Mouse (Mus musculus): ENCODE measurements around the gene Tyms. TPM values are rescaled to one million over a fixed set of nuclear protein-coding genes. Genes with fewer than 3 reads are reported as not detected.

The Tyms gene
- polyA plus RNA-seq (2014; fragmentation: Nextera tagmentation; extraction: Ambion mirVana), result 229 and 235 TPM in 2 replicates

- Histone ChIP-seq H3K4me3 (ENCODE audit: low read depth, low read length) (peak within 1 kb of the TSS; percentile 63), H3K27ac (ENCODE audit: low read depth, low read length) (peak within 1 kb of the TSS; percentile 43), H3K36me3 (ENCODE audit: control insufficient read depth, insufficient read depth, low read length) (no peaks in the 10 kb centered on the region), H3K4me1 (replicated peaks; ENCODE audit: control insufficient read depth, insufficient read depth, low read length) (no peaks in the 10 kb centered on the region), H3K27me3 (ENCODE audit: control insufficient read depth, insufficient read depth, low read length) (no peaks in the 10 kb centered on the region), H3K9ac (ENCODE audit: low read depth, low read length) (peak within 1 kb of the TSS; percentile 87), H3K4me2 (replicated peaks; ENCODE audit: low read depth, low read length) (peak within 1 kb of the TSS; percentile 77), H3K9me3 (ENCODE audit: control insufficient read depth, low read length) (no peaks in the 10 kb centered on the region)
- peak; percentile 90 for ATAC-seq (ENCODE audit: low FRiP score)
- under 1% methylated on average over 45 of the region's 45 CpGs for WGBS
- peak; percentile 89 for DNase-seq (ENCODE audit: low spot score)
Measured at GRCm38 (mm10) chr5:30072825-30073821, at the start of gene Tyms. Gene Tyms, minus strand, starts transcription at chr5:30073617.

GRCm38 (mm10) chr5:30122481-30122880, 49.1 kb upstream of the Tyms start:
- no peaks in the 10 kb centered on the region for H3K27me3 ChIP-seq (ENCODE audit: control insufficient read depth, insufficient read depth, low read length)
- H3K27ac ChIP-seq (ENCODE audit: low read depth, low read length), result no peak overlapping the region
- H3K4me3 ChIP-seq (ENCODE audit: low read depth, low read length), result no peak overlapping the region
- no peak for ATAC-seq (ENCODE audit: low FRiP score)
- peaks cover 3% of the 10 kb centered on the region; the same call in 1 of the 2 replicates for H3K36me3 ChIP-seq (ENCODE audit: control insufficient read depth, insufficient read depth, low read length)
- H3K4me2 ChIP-seq (replicated peaks; ENCODE audit: low read depth, low read length), result no peak overlapping the region
- H3K9ac ChIP-seq (ENCODE audit: low read depth, low read length), result no peak overlapping the region
- H3K4me1 ChIP-seq (replicated peaks; ENCODE audit: control insufficient read depth, insufficient read depth, low read length), result no peaks in the 10 kb centered on the region
- H3K9me3 ChIP-seq (ENCODE audit: control insufficient read depth, low read length), result no peaks in the 10 kb centered on the region
- DNase-seq (ENCODE audit: low spot score), result no peak
- 93% methylated on average over 6 of the region's 6 CpGs for WGBS

GRCm38 (mm10) chr5:30120106-30120505, 46.7 kb upstream of the Tyms start:
- Histone ChIP-seq H3K4me2 (replicated peaks; ENCODE audit: low read depth, low read length) (no peak overlapping the region), H3K36me3 (ENCODE audit: control insufficient read depth, insufficient read depth, low read length) (peaks cover 5% of the 10 kb centered on the region; the same call in 1 of the 2 replicates), H3K9me3 (ENCODE audit: control insufficient read depth, low read length) (no peaks in the 10 kb centered on the region), H3K27me3 (ENCODE audit: control insufficient read depth, insufficient read depth, low read length) (no peaks in the 10 kb centered on the region), H3K9ac (ENCODE audit: low read depth, low read length) (no peak overlapping the region), H3K27ac (ENCODE audit: low read depth, low read length) (no peak overlapping the region), H3K4me3 (ENCODE audit: low read depth, low read length) (no peak overlapping the region), H3K4me1 (replicated peaks; ENCODE audit: control insufficient read depth, insufficient read depth, low read length) (no peaks in the 10 kb centered on the region)
- WGBS, result 88% methylated on average over 7 of the region's 7 CpGs
- DNase-seq (ENCODE audit: low spot score) (no peak), ATAC-seq (ENCODE audit: low FRiP score) (no peak)

- H3K27ac ChIP-seq (ENCODE audit: low read depth, low read length), result no peak overlapping the region
- no peak overlapping the region for H3K4me2 ChIP-seq (replicated peaks; ENCODE audit: low read depth, low read length)
- peaks cover 5% of the 10 kb centered on the region; the same call in 1 of the 2 replicates for H3K36me3 ChIP-seq (ENCODE audit: control insufficient read depth, insufficient read depth, low read length)
Measured at GRCm38 (mm10) chr5:30119163-30119562, 45.7 kb upstream of the Tyms start.

GRCm38 (mm10) chr5:30118018-30118417, 44.6 kb upstream of the Tyms start:
- peaks cover 10% of the 10 kb centered on the region for H3K27me3 ChIP-seq (ENCODE audit: control insufficient read depth, insufficient read depth, low read length)
- DNase-seq (ENCODE audit: low spot score) (no peak), ATAC-seq (ENCODE audit: low FRiP score) (no peak)
- 91% methylated on average over 1 of the region's 1 CpGs for WGBS
- H3K4me3 ChIP-seq (ENCODE audit: low read depth, low read length), result no peak overlapping the region
- no peaks in the 10 kb centered on the region for H3K9me3 ChIP-seq (ENCODE audit: control insufficient read depth, low read length)
- H3K4me1 ChIP-seq (replicated peaks; ENCODE audit: control insufficient read depth, insufficient read depth, low read length), result peaks cover 12% of the 10 kb centered on the region
- peaks cover 5% of the 10 kb centered on the region; the same call in 1 of the 2 replicates for H3K36me3 ChIP-seq (ENCODE audit: control insufficient read depth, insufficient read depth, low read length)
- H3K4me2 ChIP-seq (replicated peaks; ENCODE audit: low read depth, low read length), result no peak overlapping the region
- no peak overlapping the region for H3K27ac ChIP-seq (ENCODE audit: low read depth, low read length)
- no peak overlapping the region for H3K9ac ChIP-seq (ENCODE audit: low read depth, low read length)

More at GRCm38 (mm10) chr5:30119163-30119562, 45.7 kb upstream of the Tyms start:
- Histone ChIP-seq H3K4me1 (replicated peaks; ENCODE audit: control insufficient read depth, insufficient read depth, low read length) (peaks cover 4% of the 10 kb centered on the region), H3K27me3 (ENCODE audit: control insufficient read depth, insufficient read depth, low read length) (peaks cover 2% of the 10 kb centered on the region; the same call in 1 of the 2 replicates), H3K9ac (ENCODE audit: low read depth, low read length) (no peak overlapping the region), H3K9me3 (ENCODE audit: control insufficient read depth, low read length) (no peaks in the 10 kb centered on the region), H3K4me3 (ENCODE audit: low read depth, low read length) (no peak overlapping the region)
- DNase-seq (ENCODE audit: low spot score) (no peak), ATAC-seq (ENCODE audit: low FRiP score) (no peak)
- WGBS, result 83% methylated on average over 6 of the region's 6 CpGs

GRCm38 (mm10) chr5:30115718-30116117, 42.3 kb upstream of the Tyms start:
- WGBS, result 34% methylated on average over 10 of the region's 10 CpGs

GRCm38 (mm10) chr5:30114761-30115140, 41.3 kb upstream of the Tyms start:
- no peak for ATAC-seq (ENCODE audit: low FRiP score)
- Histone ChIP-seq H3K9ac (ENCODE audit: low read depth, low read length) (peak overlapping the region; percentile 53; the same call in 1 of the 2 replicates), H3K27ac (ENCODE audit: low read depth, low read length) (no peak overlapping the region), H3K9me3 (ENCODE audit: control insufficient read depth, low read length) (no peaks in the 10 kb centered on the region), H3K27me3 (ENCODE audit: control insufficient read depth, insufficient read depth, low read length) (peaks cover 15% of the 10 kb centered on the region), H3K4me3 (ENCODE audit: low read depth, low read length) (peak overlapping the region; percentile 42), H3K4me2 (replicated peaks; ENCODE audit: low read depth, low read length) (peak overlapping the region; percentile 83), H3K36me3 (ENCODE audit: control insufficient read depth, insufficient read depth, low read length) (peaks cover 2% of the 10 kb centered on the region; the same call in 1 of the 2 replicates), H3K4me1 (replicated peaks; ENCODE audit: control insufficient read depth, insufficient read depth, low read length) (peaks cover 30% of the 10 kb centered on the region)
- WGBS, result 2% methylated on average over 28 of the region's 28 CpGs
- DNase-seq (ENCODE audit: low spot score), result no peak

More at GRCm38 (mm10) chr5:30115718-30116117, 42.3 kb upstream of the Tyms start:
- no peaks in the 10 kb centered on the region for H3K9me3 ChIP-seq (ENCODE audit: control insufficient read depth, low read length)
- H3K4me3 ChIP-seq (ENCODE audit: low read depth, low read length), result no peak overlapping the region
- no peak overlapping the region for H3K9ac ChIP-seq (ENCODE audit: low read depth, low read length)
- no peak overlapping the region for H3K4me2 ChIP-seq (replicated peaks; ENCODE audit: low read depth, low read length)
- H3K36me3 ChIP-seq (ENCODE audit: control insufficient read depth, insufficient read depth, low read length), result peaks cover 2% of the 10 kb centered on the region; the same call in 1 of the 2 replicates
- H3K4me1 ChIP-seq (replicated peaks; ENCODE audit: control insufficient read depth, insufficient read depth, low read length), result peaks cover 20% of the 10 kb centered on the region
- H3K27me3 ChIP-seq (ENCODE audit: control insufficient read depth, insufficient read depth, low read length), result peaks cover 15% of the 10 kb centered on the region
- H3K27ac ChIP-seq (ENCODE audit: low read depth, low read length), result no peak overlapping the region
- ATAC-seq (ENCODE audit: low FRiP score) (no peak), DNase-seq (ENCODE audit: low spot score) (no peak)

GRCm38 (mm10) chr5:30113881-30114760, 40.7 kb upstream of the Tyms start:
- peak overlapping the region; percentile 54; the same call in 1 of the 2 replicates for H3K27ac ChIP-seq (ENCODE audit: low read depth, low read length)
- ATAC-seq (ENCODE audit: low FRiP score) (peak; percentile 69), DNase-seq (ENCODE audit: low spot score) (peak; percentile 91)
- peak overlapping the region; percentile 42 for H3K4me3 ChIP-seq (ENCODE audit: low read depth, low read length)
- H3K4me2 ChIP-seq (replicated peaks; ENCODE audit: low read depth, low read length), result peak overlapping the region; percentile 83
- no peaks in the 10 kb centered on the region for H3K9me3 ChIP-seq (ENCODE audit: control insufficient read depth, low read length)
- H3K4me1 ChIP-seq (replicated peaks; ENCODE audit: control insufficient read depth, insufficient read depth, low read length), result peaks cover 33% of the 10 kb centered on the region
- peaks cover 2% of the 10 kb centered on the region; the same call in 1 of the 2 replicates for H3K36me3 ChIP-seq (ENCODE audit: control insufficient read depth, insufficient read depth, low read length)
- peak overlapping the region; percentile 53 for H3K9ac ChIP-seq (ENCODE audit: low read depth, low read length)
- WGBS, result under 1% methylated on average over 100 of the region's 103 CpGs
- peaks cover 15% of the 10 kb centered on the region for H3K27me3 ChIP-seq (ENCODE audit: control insufficient read depth, insufficient read depth, low read length)

Data from hindbrain, embryonic 11.5 days (tissue).